Comparison of ENCODE assay signal across 13 mouse cellular contexts in genomic region chr10:120418211-120418610, GRCm38 (mm10). TPM values are rescaled to one million over a fixed set of nuclear protein-coding genes. Genes with fewer than 3 reads are reported as not detected.
DNase-seq lines count a peak whose midpoint lies in the region; ATAC-seq and TF ChIP-seq lines count a peak whose summit lies in the region.
"Had no signal": no experiment of that assay in that cellular context is flagged by ENCODE, and none has a peak within 500 bp of the region (broad histone marks: within the 10 kb centered on the region; RNA-seq: fewer than 3 reads in every experiment).

No protein-coding gene starts in this region.

- no peak for TF ChIP-seq EP300 in heart, adult 2 months (IDR thresholded peaks at IDR 0.05; ENCODE audit: insufficient read depth, low read depth, low read length)

- H3K4me1 ChIP-seq in heart, embryonic 10.5 days = peaks cover 67% of the 10 kb centered on the region
- no peaks in the 10 kb centered on the region; the same call in 1 of the 2 replicates for H3K4me1 ChIP-seq in heart, adult 2 months (ENCODE audit: control insufficient read depth, insufficient read depth, low read length)
- peaks cover 79% of the 10 kb centered on the region for H3K4me1 ChIP-seq in midbrain, embryonic 10.5 days
- H3K4me1 ChIP-seq in midbrain, postnatal 0 days (ENCODE audit: insufficient read depth, low read length) = 0 out of 2 replicates have a peak, but pooled peaks cover 12% of the 10 kb centered on the region
- H3K4me1 ChIP-seq in limb, embryonic 15.5 days = peaks cover 68% of the 10 kb centered on the region
- H3K4me1 ChIP-seq in stomach, embryonic 16.5 days (ENCODE audit: control insufficient read depth, insufficient read depth, low read length) = peaks cover 51% of the 10 kb centered on the region

- intact Hi-C loops in heart, adult 2 months (cut with DNase I) = no loop called here

- peak overlapping the region; percentile 87 for H3K27ac ChIP-seq in heart, embryonic 10.5 days
- H3K27ac ChIP-seq in heart, adult 2 months = no peak overlapping the region
- peak overlapping the region; percentile 81 for H3K27ac ChIP-seq in midbrain, embryonic 10.5 days (replicated peaks)
- no peak overlapping the region for H3K27ac ChIP-seq in midbrain, postnatal 0 days (ENCODE audit: low read depth, low read length)
- H3K27ac ChIP-seq in limb, embryonic 15.5 days = peak overlapping the region; percentile 43; the same call in 1 of the 2 replicates
- H3K27ac ChIP-seq in stomach, embryonic 16.5 days (ENCODE audit: low read length) = peak overlapping the region; percentile 91

- no peaks in the 10 kb centered on the region for H3K79me2 ChIP-seq in heart, adult 2 months (replicated peaks; ENCODE audit: control insufficient read depth, insufficient read depth, low read length)

- H3K4me2 ChIP-seq in midbrain, postnatal 0 days (ENCODE audit: low read depth, low read length, poor library complexity, severe bottlenecking) = no peak overlapping the region
- H3K4me2 ChIP-seq in limb, embryonic 15.5 days = no peak overlapping the region
- peak overlapping the region; percentile 33; the same call in 1 of the 2 replicates for H3K4me2 ChIP-seq in stomach, embryonic 16.5 days (ENCODE audit: low read depth, low read length)

- ATAC-seq in midbrain, postnatal 0 days (ENCODE audit: low FRiP score) = no peak
- ATAC-seq in limb, embryonic 15.5 days (ENCODE audit: insufficient number of reproducible peaks, low FRiP score, low TSS enrichment, low read depth) = no peak
- no peak for ATAC-seq in stomach, embryonic 16.5 days (ENCODE audit: insufficient read depth, low FRiP score)

- H3K27me3 ChIP-seq in heart, embryonic 10.5 days (ENCODE audit: insufficient read depth, poor library complexity, severe bottlenecking) = no peaks in the 10 kb centered on the region
- no peaks in the 10 kb centered on the region for H3K27me3 ChIP-seq in heart, adult 2 months (ENCODE audit: control insufficient read depth, insufficient read depth, low read length)
- no peaks in the 10 kb centered on the region for H3K27me3 ChIP-seq in midbrain, embryonic 10.5 days (ENCODE audit: low read depth, poor library complexity, severe bottlenecking)
- H3K27me3 ChIP-seq in midbrain, postnatal 0 days (ENCODE audit: insufficient read depth, low read length) = no peaks in the 10 kb centered on the region
- H3K27me3 ChIP-seq in limb, embryonic 15.5 days = no peaks in the 10 kb centered on the region
- H3K27me3 ChIP-seq in stomach, embryonic 16.5 days (ENCODE audit: control insufficient read depth, insufficient read depth, low read length) = no peaks in the 10 kb centered on the region

- H3K4me3 ChIP-seq in heart, embryonic 10.5 days = 0 out of 2 replicates have a peak overlapping the region, but pooled peaks have one; percentile 22
- H3K4me3 ChIP-seq in heart, adult 2 months = no peak overlapping the region
- peak overlapping the region; percentile 22; the same call in 1 of the 2 replicates for H3K4me3 ChIP-seq in midbrain, embryonic 10.5 days
- H3K4me3 ChIP-seq in midbrain, postnatal 0 days (ENCODE audit: low read depth, low read length) = no peak overlapping the region
- H3K4me3 ChIP-seq in limb, embryonic 15.5 days = no peak overlapping the region
- H3K4me3 ChIP-seq in stomach, embryonic 16.5 days (replicated peaks; ENCODE audit: low read length) = no peak overlapping the region

- no peak for TF ChIP-seq CTCF in heart, adult 2 months (IDR thresholded peaks at IDR 0.05)
- no peak for TF ChIP-seq CTCF in midbrain, postnatal 0 days (IDR thresholded peaks at IDR 0.05)

- H3K36me3 ChIP-seq in heart, embryonic 10.5 days = peaks cover 31% of the 10 kb centered on the region
- H3K36me3 ChIP-seq in heart, adult 2 months (ENCODE audit: control insufficient read depth, insufficient read depth, low read length) = no peaks in the 10 kb centered on the region
- peaks cover 34% of the 10 kb centered on the region for H3K36me3 ChIP-seq in midbrain, embryonic 10.5 days
- H3K36me3 ChIP-seq in midbrain, postnatal 0 days (ENCODE audit: insufficient read depth, low read length) = no peaks in the 10 kb centered on the region
- H3K36me3 ChIP-seq in limb, embryonic 15.5 days = 0 out of 2 replicates have a peak, but pooled peaks cover 4% of the 10 kb centered on the region
- H3K36me3 ChIP-seq in stomach, embryonic 16.5 days (ENCODE audit: control insufficient read depth, insufficient read depth, low read length) = no peaks in the 10 kb centered on the region

- DNase-seq in heart, embryonic 10.5 days (ENCODE audit: low spot score) = no peak
- DNase-seq in heart, adult 2 months = no peak
- DNase-seq in midbrain, embryonic 10.5 days (ENCODE audit: low spot score) = no peak
- no peak for DNase-seq in midbrain, postnatal 0 days (ENCODE audit: low spot score)
- DNase-seq in B cell, adult 2 months = no peak
- no peak for DNase-seq in gastrocnemius, adult 8-10 months (ENCODE audit: low spot score in 2 of 2)
- DNase-seq: adrenal gland, postnatal 25 days; cerebellum, adult 2 months; heart, postnatal 14 days; layer of hippocampus, adult 9-11 months; lung, postnatal 10 days had no signal

- no peak overlapping the region for H3K9ac ChIP-seq in heart, adult 2 months (ENCODE audit: low read depth, low read length)
- no peak overlapping the region for H3K9ac ChIP-seq in midbrain, postnatal 0 days (replicated peaks; ENCODE audit: low read length, poor library complexity, severe bottlenecking)
- no peak overlapping the region for H3K9ac ChIP-seq in limb, embryonic 15.5 days
- H3K9ac ChIP-seq in stomach, embryonic 16.5 days (ENCODE audit: low read length) = peak overlapping the region; percentile 28; the same call in 1 of the 2 replicates

- TF ChIP-seq POLR2A in heart, adult 2 months (IDR thresholded peaks at IDR 0.05; ENCODE audit: insufficient read depth, low read depth, low read length) = no peak

- H3K9me3 ChIP-seq in heart, embryonic 10.5 days = no peaks in the 10 kb centered on the region
- H3K9me3 ChIP-seq in midbrain, embryonic 10.5 days (replicated peaks) = no peaks in the 10 kb centered on the region
- no peaks in the 10 kb centered on the region for H3K9me3 ChIP-seq in midbrain, postnatal 0 days (ENCODE audit: low read length)
- H3K9me3 ChIP-seq in limb, embryonic 15.5 days = no peaks in the 10 kb centered on the region
- H3K9me3 ChIP-seq in stomach, embryonic 16.5 days (replicated peaks; ENCODE audit: control insufficient read depth, low read length) = no peaks in the 10 kb centered on the region

- 75% methylated on average over 7 of the region's 7 CpGs for WGBS in heart, embryonic 10.5 days
- 86% methylated on average over 7 of the region's 7 CpGs for WGBS in heart, adult 2 months
- 68% methylated on average over 7 of the region's 7 CpGs for WGBS in midbrain, embryonic 10.5 days
- 66% methylated on average over 7 of the region's 7 CpGs for WGBS in midbrain, postnatal 0 days
- WGBS in limb, embryonic 15.5 days = 17% methylated on average over 7 of the region's 7 CpGs
- WGBS in stomach, embryonic 16.5 days = 34% methylated on average over 7 of the region's 7 CpGs

RNA-seq across cellular contexts. Expression of gene Hmga2, which starts 58.1 kb away (rescaled TPM):
- polyA plus RNA-seq in heart, embryonic 10.5 days (2016; fragmentation: Nextera tagmentation; extraction: Ambion mirVana) = 33.2 and 82.1 TPM in 2 replicates
- total RNA-seq in heart, adult 2 months (2021) = not detected
- not detected in 2 replicates for polyA plus RNA-seq in heart, adult 2 months (2012; rRNA removed)
- polyA plus RNA-seq in midbrain, embryonic 10.5 days (2016; fragmentation: Nextera tagmentation; extraction: Ambion mirVana) = 28.9 and 44.4 TPM in 2 replicates
- total RNA-seq in midbrain, postnatal 0 days (2014; rRNA removed) = 0.85 and 0.99 TPM in 2 replicates
- polyA plus RNA-seq in midbrain, postnatal 0 days (2015; fragmentation: Nextera tagmentation; extraction: Ambion mirVana) = 0.30 and 0.32 TPM in 2 replicates
- 11.0 and 18.4 TPM in 2 replicates for polyA plus RNA-seq in limb, embryonic 15.5 days (2015; fragmentation: Nextera tagmentation; extraction: Ambion mirVana)
- polyA plus RNA-seq in stomach, embryonic 16.5 days (2015; fragmentation: Nextera tagmentation; extraction: Ambion mirVana) = 15.8 and 17.7 TPM in 2 replicates
- under 1 TPM in 3 of 4 experiments, not detected in 1; 0.07 to 0.17 (median 0.08) TPM for total RNA-seq in gastrocnemius, adult 8-10 months (2022)

Comparison
In these comparisons a context has a peak if more than half of its experiments do, and no peak if none do; other contexts are left out.
1. H3K27ac ChIP-seq: peak in heart, embryonic 10.5 days (single experiment), midbrain, embryonic 10.5 days (single experiment), limb, embryonic 15.5 days (single experiment) and stomach, embryonic 16.5 days (single experiment); none in heart, adult 2 months (single experiment) and midbrain, postnatal 0 days (single experiment).
2. H3K4me3 ChIP-seq: peak in heart, embryonic 10.5 days (single experiment) and midbrain, embryonic 10.5 days (single experiment); none in heart, adult 2 months (single experiment), midbrain, postnatal 0 days (single experiment), limb, embryonic 15.5 days (single experiment) and stomach, embryonic 16.5 days (single experiment).